Mouse (Mus musculus) cortical plate, adult 2 months (tissue): ENCODE data around the gene Slc30a2. TPM values are rescaled to one million over a fixed set of nuclear protein-coding genes. Genes with fewer than 3 reads are reported as not detected.
"Not testable (repeated sequence)": the region's sequence is repeated elsewhere in the genome, so short reads cannot be mapped to it uniquely, and the experiment has no call there.

Source experiments
- H3K27ac ChIP-seq: fragments of 200-500 bp; 2 replicates; pipeline ENCODE4 v1.5.1; 2012; ENCODE audit warnings: low read length, control low read depth, inconsistent platforms; ENCODE audit not compliant: insufficient read depth
- H3K4me1 ChIP-seq: fragments of 200-500 bp; 2 replicates; pipeline ENCODE4 v1.6.1; 2011; ENCODE audit warnings: low read length; ENCODE audit not compliant: control insufficient read depth, insufficient read depth
- H3K4me3 ChIP-seq: fragments of 200-500 bp; 2 replicates; pipeline ENCODE4 v1.5.1; 2011; ENCODE audit warnings: mild to moderate bottlenecking, low read length, control low read depth; ENCODE audit not compliant: insufficient read depth
- CTCF ChIP-seq: fragments of 200-500 bp; IDR thresholded peaks from 2 replicates; pipeline ENCODE4 v1.5.1; 2011; ENCODE audit warnings: mild to moderate bottlenecking, control low read depth, low read length; ENCODE audit not compliant: insufficient read depth; ENCODE audit errors: extremely low read depth
- POLR2A ChIP-seq: fragments of 200-500 bp; IDR thresholded peaks from 2 replicates; pipeline ENCODE4 v1.6.1; 2011; ENCODE audit warnings: mild to moderate bottlenecking, low read length, control low read depth; ENCODE audit not compliant: insufficient read depth; ENCODE audit errors: extremely low read depth
- polyA plus RNA-seq: library from polyadenylated mRNA; depleted of rRNA; stranded (reverse); fragments of >200 nt; gene quantifications from 2 replicates; pipeline ENCODE4 v1.2.3, GENCODE M21; 2012; rRNA removed

Gene Slc30a2
- polyA plus RNA-seq = 0.02 and 0.06 TPM in 2 replicates

- Histone ChIP-seq H3K4me3 (no peak within 1 kb of the TSS), H3K4me1 (no peaks in the 10 kb centered on the region), H3K27ac (no peak within 1 kb of the TSS)
- TF ChIP-seq POLR2A = no peak
- no peak for TF ChIP-seq CTCF
Observed at GRCm38 (mm10) chr4:134343071-134344031, at the start of gene Slc30a2. Gene Slc30a2 (plus strand): TSS chr4:134343181.

- H3K27ac ChIP-seq = no peak overlapping the region
- H3K4me1 ChIP-seq = no peaks in the 10 kb centered on the region; the same call in 1 of the 2 replicates
- H3K4me3 ChIP-seq = no peak overlapping the region
- TF ChIP-seq CTCF (no peak), POLR2A (no peak)
Observed at GRCm38 (mm10) chr4:134293692-134294163, 49.3 kb upstream of the Slc30a2 start.

DNA sequence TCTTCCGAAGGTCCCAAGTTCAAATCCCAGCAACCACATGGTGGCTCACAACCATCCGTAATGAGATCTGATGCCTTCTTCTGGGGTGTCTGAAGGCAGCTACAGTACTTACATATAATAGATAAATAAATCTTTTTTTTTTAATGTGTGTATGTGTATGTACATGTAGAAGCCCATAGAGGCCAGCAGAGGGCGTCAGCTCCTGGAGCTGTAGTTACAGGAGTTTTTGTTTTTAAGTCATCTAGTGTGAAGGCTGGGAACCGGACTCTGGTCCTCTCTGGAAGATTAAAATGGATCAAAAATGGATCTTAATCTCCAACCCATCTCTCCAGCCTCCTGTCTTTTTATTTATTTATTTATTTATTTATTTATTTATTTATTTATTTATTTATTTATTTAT is 46.9 kb upstream of the Slc30a2 start:
- not testable (repeated sequence) for H3K27ac ChIP-seq, H3K4me3 ChIP-seq, H3K4me1 ChIP-seq

DNA sequence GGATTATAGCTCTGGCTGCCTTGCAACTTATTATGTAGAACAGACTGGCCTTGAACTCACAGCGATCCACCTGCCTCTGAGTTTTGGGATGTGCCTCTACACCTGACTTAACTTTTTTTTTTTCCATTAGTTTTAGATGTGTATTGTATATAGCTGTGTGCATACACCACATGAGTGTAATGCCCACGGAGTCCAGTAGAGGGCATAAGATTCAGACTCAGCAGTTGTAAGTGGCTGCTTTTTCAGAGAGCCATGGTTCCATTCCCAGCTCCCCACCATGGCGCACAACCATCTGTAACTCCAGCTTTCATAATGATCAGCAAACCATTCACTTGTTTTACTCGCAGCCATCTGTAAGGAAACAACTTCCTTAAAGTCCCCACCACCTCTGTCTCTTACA is 46.5 kb upstream of the Slc30a2 start:
- Histone ChIP-seq H3K4me3 (no peak overlapping the region), H3K27ac (no peak overlapping the region), H3K4me1 (no peaks in the 10 kb centered on the region; the same call in 1 of the 2 replicates)
- no peak for TF ChIP-seq POLR2A
- no peak for TF ChIP-seq CTCF

- H3K4me3 ChIP-seq = no peak overlapping the region
Observed at GRCm38 (mm10) chr4:134297369-134297768, 45.6 kb upstream of the Slc30a2 start.

GRCm38 (mm10) chr4:134298626-134299497 is 44.1 kb upstream of the Slc30a2 start:
- no peak overlapping the region for H3K27ac ChIP-seq
- TF ChIP-seq CTCF = no peak
- no peak for TF ChIP-seq POLR2A
- no peak overlapping the region for H3K4me3 ChIP-seq
- no peaks in the 10 kb centered on the region for H3K4me1 ChIP-seq

More at GRCm38 (mm10) chr4:134297369-134297768, 45.6 kb upstream of the Slc30a2 start:
- H3K27ac ChIP-seq = no peak overlapping the region
- H3K4me1 ChIP-seq = no peaks in the 10 kb centered on the region
- TF ChIP-seq POLR2A = no peak
- no peak for TF ChIP-seq CTCF

DNA sequence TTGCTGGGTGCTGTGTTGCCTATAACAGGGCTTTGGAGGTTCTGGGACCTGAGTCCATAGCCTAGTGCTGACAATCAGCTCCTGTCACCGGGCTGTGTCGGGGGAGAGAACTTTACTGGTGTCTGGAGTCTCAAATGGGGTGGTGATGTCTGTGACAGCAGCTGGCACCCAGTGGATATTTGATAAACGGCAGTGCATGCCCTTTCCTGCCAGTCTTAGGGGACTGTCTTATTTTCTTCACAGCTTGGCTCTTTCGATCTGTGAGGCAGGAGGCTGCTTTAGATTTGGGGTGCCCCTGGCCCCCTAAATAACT is 43.5 kb upstream of the Slc30a2 start:
- H3K4me3 ChIP-seq = no peak overlapping the region
- no peak overlapping the region for H3K27ac ChIP-seq
- H3K4me1 ChIP-seq = no peaks in the 10 kb centered on the region
- TF ChIP-seq POLR2A = no peak
- TF ChIP-seq CTCF = no peak

DNA sequence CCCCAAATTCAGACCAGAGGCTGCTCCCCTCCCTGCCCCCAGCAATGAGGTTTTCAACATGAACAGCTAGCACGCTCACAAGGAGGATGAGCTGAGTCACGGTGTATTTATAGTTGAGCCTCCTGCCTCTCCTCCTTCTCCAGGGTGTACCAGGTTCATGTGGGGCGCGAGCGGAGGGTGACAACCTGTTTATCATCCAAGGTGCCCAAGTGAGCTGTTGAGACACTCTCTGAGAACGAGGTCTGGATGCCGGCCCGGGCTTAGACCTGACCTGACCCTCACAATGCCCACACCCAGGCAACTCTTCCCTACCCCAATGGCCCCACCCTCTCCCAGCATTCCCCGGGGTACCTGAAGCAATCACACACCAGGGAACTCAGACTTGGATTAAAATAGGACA is 42.7 kb upstream of the Slc30a2 start:
- no peak overlapping the region for H3K4me3 ChIP-seq
- no peak for TF ChIP-seq CTCF
- no peak for TF ChIP-seq POLR2A
- no peaks in the 10 kb centered on the region for H3K4me1 ChIP-seq
- 0 out of 2 replicates have a peak overlapping the region, but pooled peaks have one; percentile 26 for H3K27ac ChIP-seq

GRCm38 (mm10) chr4:134302084-134302483 is 40.9 kb upstream of the Slc30a2 start:
- no peaks in the 10 kb centered on the region for H3K4me1 ChIP-seq
- no peak overlapping the region for H3K27ac ChIP-seq
- TF ChIP-seq POLR2A (no peak), CTCF (no peak)
- no peak overlapping the region for H3K4me3 ChIP-seq
